Mouse (Mus musculus) ES-Bruce4 (cell line): ENCODE measurements at regions not wholly inside any gene's neighbourhood (a gene's known extent, or its start where the extent isn't known, plus 50 kb on each side); places are given as distances from the start of the nearest gene placed in this dataset.

ENCODE experiments used
- H3K27ac ChIP-seq: 2 replicates; pipeline ENCODE4 v1.5.1; 2012; ENCODE audit warnings: low read length, inconsistent platforms; ENCODE audit not compliant: insufficient read depth
- H3K27me3 ChIP-seq: 2 replicates; pipeline ENCODE4 v1.6.1; 2012; ENCODE audit warnings: mild to moderate bottlenecking, low read length, inconsistent platforms; ENCODE audit not compliant: control insufficient read depth, poor library complexity, insufficient read depth, severe bottlenecking
- H3K36me3 ChIP-seq: 2 replicates; pipeline ENCODE4 v1.6.1; 2012; ENCODE audit warnings: inconsistent platforms, mild to moderate bottlenecking, low read length, moderate library complexity; ENCODE audit not compliant: control insufficient read depth, poor library complexity, insufficient read depth, severe bottlenecking
- H3K4me1 ChIP-seq: one replicate; pipeline ENCODE4 v1.8.1; 2011; ENCODE audit warnings: low read length; ENCODE audit not compliant: control insufficient read depth, insufficient read depth
- H3K4me3 ChIP-seq: 2 replicates; pipeline ENCODE4 v1.5.1; 2011; ENCODE audit warnings: low read depth, mild to moderate bottlenecking, low read length
- H3K9ac ChIP-seq: 2 replicates; pipeline ENCODE4 v1.6.1; 2012; ENCODE audit warnings: low read depth, mild to moderate bottlenecking, inconsistent platforms; ENCODE audit not compliant: poor library complexity, severe bottlenecking
- H3K9me3 ChIP-seq: replicated peaks from 2 replicates; pipeline ENCODE4 v1.6.1; 2012; ENCODE audit warnings: mild to moderate bottlenecking, low read length, inconsistent platforms; ENCODE audit not compliant: control insufficient read depth, poor library complexity, insufficient read depth, severe bottlenecking
- CTCF ChIP-seq: IDR thresholded peaks from one replicate; pipeline ENCODE4 v1.8.1; 2011; ENCODE audit warnings: low read depth, low read length
- EP300 ChIP-seq: IDR thresholded peaks from 2 replicates; pipeline ENCODE4 v1.6.1; 2011; ENCODE audit warnings: low read depth, low read length; ENCODE audit not compliant: insufficient read depth
- POLR2A ChIP-seq: IDR thresholded peaks from one replicate; pipeline ENCODE4 v1.8.1; 2011; ENCODE audit warnings: low read length; ENCODE audit not compliant: insufficient read depth

- H3K4me3 ChIP-seq, result no peak overlapping the region
- no peaks in the 10 kb centered on the region for H3K4me1 ChIP-seq
- H3K27me3 ChIP-seq, result no peaks in the 10 kb centered on the region
- H3K36me3 ChIP-seq, result no peaks in the 10 kb centered on the region
- no peak overlapping the region for H3K27ac ChIP-seq
- H3K9ac ChIP-seq, result no peak overlapping the region
- no peak for TF ChIP-seq EP300
- H3K9me3 ChIP-seq, result no peaks in the 10 kb centered on the region
Observed at GRCm38 (mm10) chr7:118308882-118309281, 65.4 kb upstream of the Smg1 start.

GRCm38 (mm10) chr7:118304812-118305211 lies 61.3 kb upstream of the Smg1 start:
- TF ChIP-seq CTCF, result peak; percentile 90
- no peak for TF ChIP-seq POLR2A
- no peaks in the 10 kb centered on the region for H3K36me3 ChIP-seq
- no peak overlapping the region for H3K27ac ChIP-seq
- no peaks in the 10 kb centered on the region for H3K9me3 ChIP-seq
- H3K9ac ChIP-seq, result no peak overlapping the region
- H3K27me3 ChIP-seq, result no peaks in the 10 kb centered on the region
- H3K4me3 ChIP-seq, result no peak overlapping the region
- no peaks in the 10 kb centered on the region for H3K4me1 ChIP-seq

GRCm38 (mm10) chr7:118304338-118304737 lies 60.9 kb upstream of the Smg1 start:
- Histone ChIP-seq H3K27me3 (no peaks in the 10 kb centered on the region), H3K4me3 (no peak overlapping the region), H3K9ac (no peak overlapping the region), H3K27ac (no peak overlapping the region), H3K36me3 (no peaks in the 10 kb centered on the region), H3K4me1 (no peaks in the 10 kb centered on the region), H3K9me3 (no peaks in the 10 kb centered on the region)
- no peak for TF ChIP-seq CTCF
- no peak for TF ChIP-seq EP300
- TF ChIP-seq POLR2A, result no peak

GRCm38 (mm10) chr7:118303921-118304320 lies 60.5 kb upstream of the Smg1 start:
- TF ChIP-seq CTCF (no peak), POLR2A (no peak), EP300 (no peak)
- no peaks in the 10 kb centered on the region for H3K9me3 ChIP-seq
- no peaks in the 10 kb centered on the region for H3K4me1 ChIP-seq
- no peaks in the 10 kb centered on the region for H3K27me3 ChIP-seq
- no peak overlapping the region for H3K27ac ChIP-seq
- H3K9ac ChIP-seq, result no peak overlapping the region
- H3K36me3 ChIP-seq, result no peaks in the 10 kb centered on the region
- no peak overlapping the region for H3K4me3 ChIP-seq

GRCm38 (mm10) chr7:118300678-118301342 lies 57.3 kb upstream of the Smg1 start:
- Histone ChIP-seq H3K4me1 (no peaks in the 10 kb centered on the region), H3K27me3 (no peaks in the 10 kb centered on the region), H3K27ac (no peak overlapping the region), H3K4me3 (no peak overlapping the region), H3K36me3 (no peaks in the 10 kb centered on the region), H3K9me3 (no peaks in the 10 kb centered on the region), H3K9ac (no peak overlapping the region)
- TF ChIP-seq CTCF (no peak), EP300 (no peak), POLR2A (no peak)

- no peak overlapping the region for H3K4me3 ChIP-seq
- no peaks in the 10 kb centered on the region for H3K36me3 ChIP-seq
- H3K9ac ChIP-seq, result no peak overlapping the region
- H3K4me1 ChIP-seq, result no peaks in the 10 kb centered on the region
- peaks cover 10% of the 10 kb centered on the region for H3K9me3 ChIP-seq
- H3K27me3 ChIP-seq, result no peaks in the 10 kb centered on the region
- no peak overlapping the region for H3K27ac ChIP-seq
- TF ChIP-seq POLR2A, result no peak
- TF ChIP-seq CTCF, result peak; percentile 89
- no peak for TF ChIP-seq EP300
Observed at GRCm38 (mm10) chr7:118297613-118298012, 54.1 kb upstream of the Smg1 start.
